Mouse (Mus musculus) intestine, postnatal 0 days (tissue): ENCODE data around the gene Eci3. TPM values are rescaled to one million over a fixed set of nuclear protein-coding genes. Genes with fewer than 3 reads are reported as not detected.
"Not testable (repeated sequence)": the region's sequence is repeated elsewhere in the genome, so short reads cannot be mapped to it uniquely, and the experiment has no call there.

Experiments
- ATAC-seq: fragments of 200-750 bp; cut with Nextera tagmentation; 2 replicates; pipeline ENCODE4 v1.8.0; 2017; ENCODE audit warnings: mild to moderate bottlenecking, moderate TSS enrichment, moderate library complexity
- H3K27ac ChIP-seq: fragments of 300-500 bp; sonication (generic); 2 replicates; pipeline ENCODE4 v1.5.1; 2014; ENCODE audit warnings: mild to moderate bottlenecking, low read depth, low read length, moderate library complexity
- H3K27me3 ChIP-seq: fragments of 300-500 bp; sonication (generic); replicated peaks from 2 replicates; pipeline ENCODE4 v1.6.1; 2014; ENCODE audit warnings: low read length, mixed read lengths; ENCODE audit not compliant: control insufficient read depth, insufficient read depth
- H3K36me3 ChIP-seq: fragments of 300-500 bp; sonication (generic); 2 replicates; pipeline ENCODE4 v1.6.1; 2014; ENCODE audit warnings: mild to moderate bottlenecking, moderate library complexity; ENCODE audit not compliant: control insufficient read depth, insufficient read depth
- H3K4me1 ChIP-seq: fragments of 300-500 bp; sonication (generic); replicated peaks from 2 replicates; pipeline ENCODE4 v1.6.1; 2014; ENCODE audit warnings: antibody characterized with exemption, low read length, mixed read lengths; ENCODE audit not compliant: control insufficient read depth, insufficient read depth
- H3K4me2 ChIP-seq: fragments of 300-500 bp; sonication (generic); replicated peaks from 2 replicates; pipeline ENCODE4 v1.6.1; 2014; ENCODE audit warnings: low read depth, mild to moderate bottlenecking, moderate library complexity
- H3K4me3 ChIP-seq: fragments of 300-500 bp; sonication (generic); 2 replicates; pipeline ENCODE4 v1.5.1; 2014; ENCODE audit warnings: low read depth, low read length
- H3K9ac ChIP-seq: fragments of 300-500 bp; sonication (generic); 2 replicates; pipeline ENCODE4 v1.6.1; 2014; ENCODE audit warnings: mild to moderate bottlenecking, low read depth, low read length
- H3K9me3 ChIP-seq: fragments of 300-500 bp; sonication (generic); 2 replicates; pipeline ENCODE4 v1.6.1; 2016; ENCODE audit warnings: mixed run types; ENCODE audit not compliant: control insufficient read depth
- CTCF ChIP-seq: sonication (generic); IDR thresholded peaks from 2 replicates; pipeline ENCODE4 v1.5.1; 2016; ENCODE audit warnings: low read depth, mild to moderate bottlenecking, control low read depth, antibody characterized with exemption, moderate library complexity
- WGBS: fragments of 180-500 bp; shearing (Covaris S2); extraction: QIAGEN DNeasy Blood & Tissue Kit; methylation state at CpG from one replicate; pipeline ENCODE4 v1.1.7; 2014; 5-methylcytosine and 5-hydroxymethylcytosine counted together
- polyA plus RNA-seq: library from polyadenylated mRNA; unstranded; fragments of >200 nt; fragmentation: Nextera tagmentation; extraction: Ambion mirVana; gene quantifications from 2 replicates; pipeline ENCODE4 v1.2.1, GENCODE M21; 2015

Eci3 gene
- polyA plus RNA-seq, 1 experiment from 2014 or later, result 1.9 TPM

DNA sequence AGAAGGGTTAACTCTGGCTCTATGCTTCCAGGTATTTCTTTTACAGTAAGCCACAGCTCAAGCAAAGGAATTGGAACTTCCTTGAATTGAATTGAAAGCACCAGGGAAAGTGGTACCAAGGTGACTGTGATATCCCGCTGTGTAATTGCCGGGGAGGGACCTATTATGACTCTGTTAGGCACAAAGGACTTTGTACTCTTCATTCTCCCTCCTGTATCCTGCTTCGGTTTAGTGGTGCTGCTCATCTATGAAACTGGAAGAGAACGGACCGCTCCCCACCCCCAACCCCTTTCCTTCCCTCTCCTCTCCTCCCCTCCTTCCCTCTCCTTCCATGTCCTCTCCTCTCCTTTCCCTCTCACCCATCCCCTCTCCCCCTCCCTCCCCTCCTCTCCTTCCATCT is 1.3 kb upstream of the Eci3 start:
- peak overlapping the region; percentile 48 for H3K4me3 ChIP-seq
- no peak overlapping the region for H3K9ac ChIP-seq
- no peaks in the 10 kb centered on the region for H3K36me3 ChIP-seq
- no peaks in the 10 kb centered on the region for H3K4me1 ChIP-seq
- no peaks in the 10 kb centered on the region for H3K27me3 ChIP-seq
- H3K4me2 ChIP-seq, result peak overlapping the region; percentile 82
- ATAC-seq, result peak; percentile 72
- H3K27ac ChIP-seq, result no peak overlapping the region
- 7% methylated on average over 5 of the region's 5 CpGs for WGBS
- no peaks in the 10 kb centered on the region for H3K9me3 ChIP-seq
- no peak for TF ChIP-seq CTCF

DNA sequence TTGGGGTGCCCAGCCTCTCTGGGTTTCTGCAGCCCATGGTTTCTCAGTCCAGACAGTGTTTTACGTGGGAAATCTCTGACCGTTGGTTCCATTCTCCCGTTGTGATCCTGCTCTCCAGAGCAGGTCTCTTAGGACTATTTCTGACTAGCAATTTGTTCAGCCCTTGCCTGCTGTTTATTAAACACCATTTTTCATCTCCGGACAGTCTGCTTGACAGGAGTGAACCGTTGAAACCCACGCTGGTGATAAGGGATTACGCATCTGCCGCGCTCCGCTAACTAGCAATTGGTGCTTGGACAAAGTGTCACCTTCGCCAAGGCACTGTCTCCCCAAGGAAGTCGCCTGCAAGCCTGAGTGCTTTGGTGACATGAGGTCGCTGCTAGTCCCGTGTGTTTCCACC is 809 bp upstream of the Eci3 start:
- no peak for TF ChIP-seq CTCF
- H3K9me3 ChIP-seq, result no peaks in the 10 kb centered on the region
- WGBS, result 3% methylated on average over 14 of the region's 14 CpGs
- H3K4me2 ChIP-seq, result peak overlapping the region; percentile 82
- no peak overlapping the region for H3K27ac ChIP-seq
- ATAC-seq, result no peak
- H3K4me1 ChIP-seq, result no peaks in the 10 kb centered on the region
- no peak overlapping the region for H3K9ac ChIP-seq
- H3K4me3 ChIP-seq, result peak overlapping the region; percentile 48
- no peaks in the 10 kb centered on the region for H3K27me3 ChIP-seq
- no peaks in the 10 kb centered on the region for H3K36me3 ChIP-seq

DNA sequence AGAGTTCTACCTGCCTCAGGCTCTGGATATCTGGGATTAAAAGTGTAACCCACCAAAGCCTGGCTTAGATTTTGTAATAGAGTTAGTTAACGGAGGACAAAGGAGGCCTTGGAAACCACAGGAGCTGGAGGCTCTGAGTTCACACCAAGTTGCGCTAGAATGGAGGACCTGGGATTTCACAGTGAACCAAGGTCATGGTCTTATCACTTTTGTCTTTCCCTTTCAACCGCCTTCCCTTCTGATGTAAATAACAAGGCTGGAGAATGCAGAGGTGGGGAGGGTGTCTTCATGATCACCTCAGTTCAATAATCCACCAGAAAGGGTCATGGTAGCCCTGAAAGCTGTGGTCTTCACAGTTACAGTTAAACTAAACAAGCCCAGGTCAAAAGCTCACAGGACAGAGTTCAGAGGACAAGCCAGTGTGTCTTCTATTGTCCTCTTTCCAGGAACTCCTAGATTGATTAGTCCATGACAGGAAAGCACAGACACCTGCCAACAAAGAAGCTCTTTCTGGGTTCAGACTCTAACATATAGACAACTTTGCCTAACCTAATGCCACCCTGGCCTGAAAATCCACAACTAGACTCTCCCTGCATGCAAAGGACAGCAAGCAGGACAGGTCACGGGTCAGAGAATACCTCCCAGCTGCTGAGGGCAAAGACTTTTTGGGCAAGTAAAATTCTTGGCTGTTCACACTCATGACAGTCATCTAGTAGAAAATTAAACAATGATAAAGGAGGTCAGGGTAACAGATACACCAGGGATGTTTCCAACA is 2.4 kb downstream of the Eci3 start:
- H3K4me3 ChIP-seq, result no peak overlapping the region
- no peak overlapping the region for H3K4me2 ChIP-seq
- whole genome bisulfite sequencing, result 88% methylated on average over 4 of the region's 4 CpGs
- H3K27me3 ChIP-seq, result no peaks in the 10 kb centered on the region
- no peaks in the 10 kb centered on the region for H3K9me3 ChIP-seq
- ATAC-seq, result no peak
- H3K4me1 ChIP-seq, result no peaks in the 10 kb centered on the region
- H3K9ac ChIP-seq, result no peak overlapping the region
- H3K36me3 ChIP-seq, result no peaks in the 10 kb centered on the region
- no peak overlapping the region for H3K27ac ChIP-seq
- no peak for TF ChIP-seq CTCF

DNA sequence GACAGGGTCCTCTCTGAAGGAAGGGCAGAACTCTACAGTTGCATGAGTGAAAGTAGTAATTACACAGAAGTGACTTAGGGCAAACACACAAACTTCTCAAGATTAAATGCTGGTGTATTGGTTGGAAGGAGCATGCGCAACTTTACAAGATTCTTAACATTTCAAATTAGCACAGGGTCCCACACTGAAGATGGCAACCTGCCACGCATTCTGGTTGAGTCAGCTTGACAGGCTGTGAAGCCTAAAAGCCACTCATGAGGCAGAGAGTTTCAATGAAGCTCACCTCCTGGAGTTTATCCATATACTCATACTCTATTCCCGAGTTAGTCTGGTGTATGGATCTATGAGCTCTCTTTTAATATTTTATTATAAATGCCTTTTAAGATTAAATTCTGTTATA is 5.5 kb downstream of the Eci3 start:
- 88% methylated on average over 3 of the region's 3 CpGs for WGBS

DNA sequence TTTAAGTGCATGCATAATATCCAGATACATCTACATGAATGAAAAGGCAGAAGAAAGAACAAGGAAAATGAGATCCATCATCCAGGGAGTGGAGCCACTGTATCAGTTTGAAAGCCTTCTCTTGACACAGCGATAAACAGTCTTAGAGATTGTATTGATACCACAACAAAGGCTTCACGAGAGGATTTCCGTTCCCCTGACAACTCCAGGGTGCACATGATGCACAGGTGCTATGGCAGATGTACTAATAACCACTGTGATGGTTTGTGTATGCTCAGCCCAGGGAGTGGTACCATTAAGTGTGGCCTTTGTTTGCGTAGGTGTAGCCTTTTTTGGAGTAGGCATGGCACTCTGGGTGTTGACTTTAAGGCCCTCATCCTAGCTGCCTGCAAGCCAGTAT is 6.7 kb downstream of the Eci3 start:
- no peak overlapping the region for H3K4me2 ChIP-seq
- no peak overlapping the region for H3K9ac ChIP-seq
- TF ChIP-seq CTCF, result no peak
- H3K27ac ChIP-seq, result no peak overlapping the region
- ATAC-seq, result no peak
- H3K27me3 ChIP-seq, result no peaks in the 10 kb centered on the region
- H3K4me3 ChIP-seq, result no peak overlapping the region
- H3K36me3 ChIP-seq, result no peaks in the 10 kb centered on the region
- 70% methylated on average over 4 of the region's 4 CpGs for WGBS
- no peaks in the 10 kb centered on the region for H3K9me3 ChIP-seq
- no peaks in the 10 kb centered on the region for H3K4me1 ChIP-seq

More for the DNA sequence above, 5.5 kb downstream of the Eci3 start:
- H3K27ac ChIP-seq, H3K9ac ChIP-seq, H3K36me3 ChIP-seq, H3K4me1 ChIP-seq, H3K27me3 ChIP-seq, H3K4me3 ChIP-seq, ATAC-seq, H3K9me3 ChIP-seq, H3K4me2 ChIP-seq: not testable (repeated sequence)

DNA sequence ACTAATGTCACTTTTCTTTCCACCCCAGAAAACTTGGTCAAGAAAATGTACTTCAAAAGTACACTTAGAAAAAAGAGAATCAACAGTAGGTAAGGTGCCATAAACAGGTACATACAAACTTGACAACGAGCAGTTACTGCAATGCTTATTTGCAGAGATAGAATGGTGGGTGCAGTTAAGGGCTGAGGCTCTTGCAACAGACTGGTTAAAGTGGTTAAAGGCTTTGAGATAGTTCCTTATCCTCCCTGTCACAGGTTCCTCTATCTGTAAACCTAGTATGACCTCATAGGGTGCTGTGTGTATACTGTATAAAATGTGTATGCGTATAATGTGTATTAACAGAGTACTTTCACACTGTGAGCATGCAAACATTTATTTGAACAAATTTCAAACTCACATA is 12.2 kb downstream of the Eci3 start:
- not testable (repeated sequence) for H3K27me3 ChIP-seq, H3K36me3 ChIP-seq, H3K4me1 ChIP-seq, H3K9ac ChIP-seq, ATAC-seq, H3K9me3 ChIP-seq, H3K27ac ChIP-seq, H3K4me2 ChIP-seq, H3K4me3 ChIP-seq
- WGBS, result 68% methylated on average over 2 of the region's 2 CpGs

DNA sequence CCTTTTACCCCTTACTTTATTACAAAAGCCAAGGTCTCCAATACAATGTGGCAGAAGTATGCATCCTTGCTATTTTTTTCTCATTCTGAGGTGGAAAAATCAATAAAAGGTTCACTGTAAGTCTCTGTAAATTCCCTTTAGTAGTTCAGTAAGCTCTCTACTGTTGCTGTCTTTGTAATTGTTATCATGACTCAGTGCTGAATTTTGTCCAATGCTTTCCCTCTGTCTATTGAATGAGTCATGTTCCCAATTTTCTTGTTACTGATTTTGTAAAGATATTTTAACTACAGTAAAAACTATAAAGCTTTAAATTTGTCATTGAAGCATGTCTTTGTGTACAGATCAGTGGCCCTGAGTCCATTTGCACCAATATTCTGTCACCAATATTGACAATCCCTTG is 21.2 kb downstream of the Eci3 start:
- no peak for TF ChIP-seq CTCF
- H3K9ac ChIP-seq, result no peak overlapping the region
- no peak overlapping the region for H3K4me2 ChIP-seq
- no peaks in the 10 kb centered on the region for H3K9me3 ChIP-seq
- no peaks in the 10 kb centered on the region for H3K36me3 ChIP-seq
- no peak overlapping the region for H3K4me3 ChIP-seq
- H3K4me1 ChIP-seq, result no peaks in the 10 kb centered on the region
- ATAC-seq, result no peak
- H3K27me3 ChIP-seq, result no peaks in the 10 kb centered on the region
- H3K27ac ChIP-seq, result no peak overlapping the region
